Comparison of ENCODE assay signal across 8 mouse cellular contexts in the genomic region with DNA sequence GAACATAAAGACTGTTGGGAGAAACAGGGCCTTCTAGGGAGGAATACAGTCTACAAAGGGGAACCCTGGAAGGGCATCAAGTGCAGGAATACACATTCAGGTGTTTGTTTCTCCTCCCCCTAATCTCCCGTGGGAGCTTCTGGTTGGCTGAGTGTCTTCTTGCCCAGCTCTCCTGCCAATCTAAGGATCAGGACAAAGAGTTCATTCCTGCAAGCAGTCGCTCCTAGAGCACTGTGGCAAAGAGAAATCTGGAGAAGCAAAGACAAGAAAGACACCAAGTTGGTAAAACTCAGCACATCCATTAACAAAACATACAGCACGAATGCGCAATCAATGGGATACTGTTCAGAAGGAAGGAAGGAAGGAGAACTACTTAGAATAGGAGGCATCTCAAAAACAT. TPM values are rescaled to one million over a fixed set of nuclear protein-coding genes. Genes with fewer than 3 reads are reported as not detected.
DNase-seq lines count a peak whose midpoint lies in the region; ATAC-seq lines count a peak whose summit lies in the region.

No protein-coding gene starts in this region.

- H3K9me3 ChIP-seq in limb, embryonic 12.5 days = no peaks in the 10 kb centered on the region
- H3K9me3 ChIP-seq in limb, embryonic 10.5 days (replicated peaks) = no peaks in the 10 kb centered on the region
- no peaks in the 10 kb centered on the region for H3K9me3 ChIP-seq in forebrain, embryonic 13.5 days (replicated peaks)
- H3K9me3 ChIP-seq in kidney, embryonic 14.5 days (ENCODE audit: control insufficient read depth, low read length) = no peaks in the 10 kb centered on the region
- H3K9me3 ChIP-seq in neural tube, embryonic 13.5 days = no peaks in the 10 kb centered on the region

- H3K4me1 ChIP-seq in limb, embryonic 12.5 days (replicated peaks) = peaks cover 9% of the 10 kb centered on the region
- H3K4me1 ChIP-seq in limb, embryonic 10.5 days = peaks cover 12% of the 10 kb centered on the region
- H3K4me1 ChIP-seq in forebrain, embryonic 13.5 days = peaks cover 11% of the 10 kb centered on the region
- H3K4me1 ChIP-seq in kidney, embryonic 14.5 days (ENCODE audit: control insufficient read depth, insufficient read depth, low read length) = peaks cover 8% of the 10 kb centered on the region; the same call in 1 of the 2 replicates
- peaks cover 11% of the 10 kb centered on the region for H3K4me1 ChIP-seq in neural tube, embryonic 13.5 days (replicated peaks)

- no peak for ATAC-seq in limb, embryonic 12.5 days (ENCODE audit: insufficient number of reproducible peaks, insufficient read depth, low FRiP score, low TSS enrichment, low read depth)
- ATAC-seq in forebrain, embryonic 13.5 days = no peak
- ATAC-seq in kidney, embryonic 14.5 days (ENCODE audit: low FRiP score, low TSS enrichment) = no peak
- ATAC-seq in neural tube, embryonic 13.5 days (ENCODE audit: low read depth) = no peak
- no peak for ATAC-seq in activated CD4-positive, CD25-positive, alpha-beta regulatory T cell, adult 4 months

- no peak overlapping the region for H3K27ac ChIP-seq in limb, embryonic 12.5 days
- H3K27ac ChIP-seq in limb, embryonic 10.5 days = no peak overlapping the region
- no peak overlapping the region for H3K27ac ChIP-seq in forebrain, embryonic 13.5 days
- no peak overlapping the region for H3K27ac ChIP-seq in kidney, embryonic 14.5 days (ENCODE audit: low read depth, low read length)
- H3K27ac ChIP-seq in neural tube, embryonic 13.5 days (replicated peaks) = no peak overlapping the region

- peak overlapping the region; percentile 65; the same call in 1 of the 2 replicates for H3K4me2 ChIP-seq in limb, embryonic 12.5 days
- peak overlapping the region; percentile 64 for H3K4me2 ChIP-seq in forebrain, embryonic 13.5 days
- peak overlapping the region; percentile 65 for H3K4me2 ChIP-seq in kidney, embryonic 14.5 days (replicated peaks; ENCODE audit: low read depth, low read length)
- H3K4me2 ChIP-seq in neural tube, embryonic 13.5 days = peak overlapping the region; percentile 57

- H3K36me3 ChIP-seq in limb, embryonic 12.5 days = no peaks in the 10 kb centered on the region
- no peaks in the 10 kb centered on the region for H3K36me3 ChIP-seq in limb, embryonic 10.5 days
- H3K36me3 ChIP-seq in forebrain, embryonic 13.5 days (ENCODE audit: poor library complexity, severe bottlenecking) = no peaks in the 10 kb centered on the region
- no peaks in the 10 kb centered on the region; the same call in 1 of the 2 replicates for H3K36me3 ChIP-seq in kidney, embryonic 14.5 days (ENCODE audit: control insufficient read depth, insufficient read depth, low read length)
- H3K36me3 ChIP-seq in neural tube, embryonic 13.5 days = no peaks in the 10 kb centered on the region

- H3K27me3 ChIP-seq in limb, embryonic 12.5 days = no peaks in the 10 kb centered on the region
- no peaks in the 10 kb centered on the region for H3K27me3 ChIP-seq in limb, embryonic 10.5 days (ENCODE audit: low read depth, poor library complexity, severe bottlenecking)
- no peaks in the 10 kb centered on the region for H3K27me3 ChIP-seq in forebrain, embryonic 13.5 days
- no peaks in the 10 kb centered on the region for H3K27me3 ChIP-seq in kidney, embryonic 14.5 days (ENCODE audit: control insufficient read depth, insufficient read depth, low read length)
- H3K27me3 ChIP-seq in neural tube, embryonic 13.5 days = no peaks in the 10 kb centered on the region

- H3K4me3 ChIP-seq in limb, embryonic 12.5 days (replicated peaks) = peak overlapping the region; percentile 58; the same call in 1 of the 2 replicates
- H3K4me3 ChIP-seq in limb, embryonic 10.5 days = no peak overlapping the region
- no peak overlapping the region for H3K4me3 ChIP-seq in forebrain, embryonic 13.5 days
- H3K4me3 ChIP-seq in kidney, embryonic 14.5 days (ENCODE audit: low read length) = peak overlapping the region; percentile 64; the same call in 1 of the 2 replicates
- H3K4me3 ChIP-seq in neural tube, embryonic 13.5 days = peak overlapping the region; percentile 55; the same call in 1 of the 2 replicates

- H3K9ac ChIP-seq in limb, embryonic 12.5 days (replicated peaks) = no peak overlapping the region
- H3K9ac ChIP-seq in forebrain, embryonic 13.5 days = 0 out of 2 replicates have a peak overlapping the region, but pooled peaks have one; percentile 76
- peak overlapping the region; percentile 70; the same call in 1 of the 2 replicates for H3K9ac ChIP-seq in kidney, embryonic 14.5 days (ENCODE audit: low read depth, low read length)
- H3K9ac ChIP-seq in neural tube, embryonic 13.5 days = peak overlapping the region; percentile 77; the same call in 1 of the 2 replicates

- no peak for DNase-seq in limb, embryonic 10.5 days (ENCODE audit: low spot score)
- no peak for DNase-seq in gastrocnemius, postnatal 4 days (ENCODE audit: low spot score in 2 of 2)
- no peak for DNase-seq in cerebellum, adult 9-11 months

- WGBS in limb, embryonic 12.5 days = 78% methylated on average over 4 of the region's 4 CpGs
- WGBS in limb, embryonic 10.5 days = 90% methylated on average over 4 of the region's 4 CpGs
- 76% methylated on average over 4 of the region's 4 CpGs for WGBS in forebrain, embryonic 13.5 days
- WGBS in kidney, embryonic 14.5 days = 88% methylated on average over 4 of the region's 4 CpGs
- WGBS in neural tube, embryonic 13.5 days = 87% methylated on average over 4 of the region's 4 CpGs

RNA-seq across cellular contexts. Expression of a gene that starts 1.4 kb away (rescaled TPM):
- polyA plus RNA-seq in limb, embryonic 12.5 days (2016; fragmentation: Nextera tagmentation; extraction: Ambion mirVana) = 13.9 and 16.7 TPM in 2 replicates
- polyA plus RNA-seq in limb, embryonic 10.5 days (2016; fragmentation: Nextera tagmentation; extraction: Ambion mirVana) = 12.2 and 13.9 TPM in 2 replicates
- polyA plus RNA-seq in forebrain, embryonic 13.5 days (2015; fragmentation: Nextera tagmentation; extraction: Ambion mirVana) = 11.9 and 13.7 TPM in 2 replicates
- 23.3 and 37.3 TPM in 2 replicates for polyA plus RNA-seq in kidney, embryonic 14.5 days (2014; fragmentation: Nextera tagmentation; extraction: Ambion mirVana)
- polyA plus RNA-seq in neural tube, embryonic 13.5 days (2015; fragmentation: Nextera tagmentation; extraction: Ambion mirVana) = 15.4 and 19.3 TPM in 2 replicates
- total RNA-seq in gastrocnemius, postnatal 4 days (2021) = 10 to 100 TPM; 42.1 to 44.6 TPM
- 10 to 100 TPM in 1 of 2 experiments, 1 to 10 TPM in 1; 9.6 to 10.7 TPM for polyA plus RNA-seq in activated CD4-positive, CD25-positive, alpha-beta regulatory T cell, adult 4 months (2017; shearing (Covaris generic))

Comparison
In these comparisons a context has a peak if more than half of its experiments do, and no peak if none do; other contexts are left out.
1. H3K4me3 ChIP-seq: peak in limb, embryonic 12.5 days (single experiment), kidney, embryonic 14.5 days (single experiment) and neural tube, embryonic 13.5 days (single experiment); none in limb, embryonic 10.5 days (single experiment) and forebrain, embryonic 13.5 days (single experiment).
2. Peak in every context shown above with its lines, with median percentiles within 50 percentile points of each other: H3K4me2 ChIP-seq.